Mouse (Mus musculus) megakaryocyte, embryonic 14.5 days (primary cell): ENCODE measurements around the gene Fsd1.

Experiments
- FLI1 ChIP-seq: IDR thresholded peaks from 2 replicates; pipeline ENCODE4 v1.6.1; 2012; ENCODE audit warnings: low read length, inconsistent platforms, mixed read lengths
- GATA1 ChIP-seq: IDR thresholded peaks from 3 replicates; pipeline ENCODE4 v1.6.1; 2012; ENCODE audit warnings: mixed read lengths, low read length, inconsistent platforms, borderline replicate concordance

DNA sequence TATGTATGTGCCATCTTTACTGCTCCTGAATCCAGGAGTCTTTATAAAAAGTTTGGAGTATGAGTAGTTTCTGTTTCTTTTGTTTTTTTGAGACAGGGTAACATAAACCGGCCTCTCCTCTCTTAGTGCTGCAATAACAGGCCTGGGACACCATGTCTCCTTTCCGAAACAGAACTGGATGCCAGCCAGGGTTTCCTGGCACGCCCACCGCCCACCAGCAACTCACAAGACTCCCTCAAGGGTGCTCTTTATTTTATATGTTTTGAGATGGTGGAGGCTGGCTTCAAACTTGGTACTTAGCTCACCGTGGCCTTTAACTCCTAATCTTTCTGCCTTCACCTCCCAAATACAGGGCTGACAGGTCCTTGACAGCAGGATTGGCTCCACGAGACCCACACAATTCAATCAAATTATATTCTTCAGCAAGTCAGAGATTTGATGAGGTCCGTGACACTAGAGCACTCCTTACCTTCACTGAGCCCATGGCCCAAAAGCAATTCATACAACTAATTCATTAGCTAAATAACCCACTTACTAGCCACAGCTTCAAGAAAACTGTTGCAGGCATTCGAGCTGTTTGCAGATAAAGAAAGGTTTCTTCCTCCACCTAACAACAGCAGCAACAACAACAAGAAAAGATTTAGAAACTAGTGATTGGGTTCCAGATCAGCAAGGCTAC, 52.4 kb downstream of the Fsd1 start:
- TF ChIP-seq GATA1 = no peak
- no peak for TF ChIP-seq FLI1
